Mouse (Mus musculus) embryonic fibroblast, embryonic 13.5 days (primary cell): ENCODE data around the gene Fam166a.

Source experiments
- CTCF ChIP-seq: IDR thresholded peaks from 2 replicates; pipeline ENCODE4 v1.5.1; 2011; ENCODE audit warnings: mild to moderate bottlenecking, control low read depth, low read length, moderate library complexity, borderline replicate concordance; ENCODE audit not compliant: insufficient read depth
- POLR2A ChIP-seq: IDR thresholded peaks from 2 replicates; pipeline ENCODE4 v1.6.1; 2011; ENCODE audit warnings: low read depth, mild to moderate bottlenecking, control low read depth, low read length, moderate library complexity

- TF ChIP-seq CTCF: no peak
- 0 out of 2 replicates have a peak, but pooled peaks have one; percentile 27 for TF ChIP-seq POLR2A
Observed at GRCm38 (mm10) chr2:25195211-25196156, 23.1 kb upstream of the Fam166a start.
